Mouse (Mus musculus) hindbrain, embryonic 10.5 days (tissue): ENCODE data around the gene Fam160b1. TPM values are rescaled to one million over a fixed set of nuclear protein-coding genes. Genes with fewer than 3 reads are reported as not detected.
A peak's percentile ranks its signal among the peaks of the same experiment; 100 is the strongest.

Experiments
- DNase-seq: peaks from one replicate; pipeline ENCODE4 v3.0.0-alpha.2; 2017; ENCODE audit warnings: low spot score
- H3K27ac ChIP-seq: fragments of 300-500 bp; sonication (generic); 2 replicates; pipeline ENCODE4 v1.5.1; 2016; ENCODE audit warnings: mild to moderate bottlenecking, moderate library complexity
- H3K27me3 ChIP-seq: fragments of 300-500 bp; sonication (generic); 2 replicates; pipeline ENCODE4 v1.6.1; 2016; ENCODE audit warnings: mild to moderate bottlenecking; ENCODE audit not compliant: poor library complexity, insufficient read depth, severe bottlenecking
- H3K36me3 ChIP-seq: fragments of 300-500 bp; sonication (generic); 2 replicates; pipeline ENCODE4 v1.6.1; 2016; ENCODE audit warnings: mild to moderate bottlenecking, moderate library complexity
- H3K4me1 ChIP-seq: fragments of 300-500 bp; sonication (generic); replicated peaks from 2 replicates; pipeline ENCODE4 v1.6.1; 2016; ENCODE audit warnings: mild to moderate bottlenecking
- H3K4me3 ChIP-seq: fragments of 300-500 bp; sonication (generic); 2 replicates; pipeline ENCODE4 v1.5.1; 2016; ENCODE audit warnings: mild to moderate bottlenecking, moderate library complexity
- H3K9me3 ChIP-seq: fragments of 300-500 bp; sonication (generic); 2 replicates; pipeline ENCODE4 v1.6.1; 2016; ENCODE audit warnings: mild to moderate bottlenecking, moderate library complexity
- WGBS: fragments of 180-500 bp; shearing (Covaris S2); methylation state at CpG from one replicate; pipeline ENCODE4 v1.1.7; 2016; 5-methylcytosine and 5-hydroxymethylcytosine counted together
- polyA plus RNA-seq: library from polyadenylated mRNA; unstranded; fragments of >200 nt; fragmentation: Nextera tagmentation; extraction: Ambion mirVana; gene quantifications from 2 replicates; pipeline ENCODE4 v1.2.1, GENCODE M21; 2016

Fam160b1 gene
- polyA plus RNA-seq, 1 experiment from 2014 or later: 12.8 TPM

- no peaks in the 10 kb centered on the region for H3K9me3 ChIP-seq
- 79% methylated on average over 6 of the region's 6 CpGs for WGBS
- H3K27me3 ChIP-seq: no peaks in the 10 kb centered on the region
- no peak for DNase-seq
- no peaks in the 10 kb centered on the region for H3K4me1 ChIP-seq
- H3K36me3 ChIP-seq: peaks cover 34% of the 10 kb centered on the region
- no peak overlapping the region for H3K4me3 ChIP-seq
- no peak overlapping the region for H3K27ac ChIP-seq
Observed at GRCm38 (mm10) chr19:57393357-57393957, 33.0 kb downstream of the Fam160b1 start.

GRCm38 (mm10) chr19:57396609-57397008 lies 36.1 kb downstream of the Fam160b1 start:
- no peak overlapping the region for H3K27ac ChIP-seq
- H3K4me3 ChIP-seq: no peak overlapping the region
- H3K4me1 ChIP-seq: no peaks in the 10 kb centered on the region
- WGBS: 80% methylated on average over 7 of the region's 7 CpGs
- no peak for DNase-seq
- no peaks in the 10 kb centered on the region for H3K9me3 ChIP-seq
- H3K27me3 ChIP-seq: no peaks in the 10 kb centered on the region
- H3K36me3 ChIP-seq: peaks cover 3% of the 10 kb centered on the region; the same call in 1 of the 2 replicates

- no peak for DNase-seq
- 78% methylated on average over 6 of the region's 6 CpGs for WGBS
- no peak overlapping the region for H3K27ac ChIP-seq
Observed at GRCm38 (mm10) chr19:57402364-57402763, 41.9 kb downstream of the Fam160b1 start.

GRCm38 (mm10) chr19:57403700-57404501 lies 43.4 kb downstream of the Fam160b1 start:
- WGBS: 16% methylated on average over 24 of the region's 24 CpGs
- Histone ChIP-seq H3K27me3 (no peaks in the 10 kb centered on the region), H3K27ac (no peak overlapping the region), H3K4me1 (peaks cover 11% of the 10 kb centered on the region), H3K4me3 (peak overlapping the region; percentile 43), H3K36me3 (no peaks in the 10 kb centered on the region), H3K9me3 (no peaks in the 10 kb centered on the region)
- peak; percentile 93 for DNase-seq

More at GRCm38 (mm10) chr19:57402364-57402763, 41.9 kb downstream of the Fam160b1 start:
- Histone ChIP-seq H3K36me3 (no peaks in the 10 kb centered on the region), H3K4me1 (peaks cover 11% of the 10 kb centered on the region), H3K9me3 (no peaks in the 10 kb centered on the region), H3K4me3 (no peak overlapping the region), H3K27me3 (no peaks in the 10 kb centered on the region)

GRCm38 (mm10) chr19:57404502-57404848 lies 44.0 kb downstream of the Fam160b1 start:
- Histone ChIP-seq H3K4me3 (peak overlapping the region; percentile 43), H3K27ac (peak overlapping the region; percentile 62; the same call in 1 of the 2 replicates), H3K4me1 (peaks cover 11% of the 10 kb centered on the region), H3K27me3 (no peaks in the 10 kb centered on the region), H3K9me3 (no peaks in the 10 kb centered on the region), H3K36me3 (no peaks in the 10 kb centered on the region)
- DNase-seq: no peak
- 5% methylated on average over 9 of the region's 9 CpGs for WGBS

- no peak overlapping the region for H3K27ac ChIP-seq
- no peaks in the 10 kb centered on the region for H3K27me3 ChIP-seq
- H3K4me3 ChIP-seq: no peak overlapping the region
- no peaks in the 10 kb centered on the region for H3K36me3 ChIP-seq
- H3K9me3 ChIP-seq: no peaks in the 10 kb centered on the region
- 94% methylated on average over 1 of the region's 1 CpGs for WGBS
- DNase-seq: no peak
- peaks cover 26% of the 10 kb centered on the region for H3K4me1 ChIP-seq
Observed at GRCm38 (mm10) chr19:57407947-57408346, 47.5 kb downstream of the Fam160b1 start.

GRCm38 (mm10) chr19:57411375-57412196 lies 51.1 kb downstream of the Fam160b1 start:
- Histone ChIP-seq H3K36me3 (no peaks in the 10 kb centered on the region), H3K27me3 (no peaks in the 10 kb centered on the region), H3K9me3 (no peaks in the 10 kb centered on the region), H3K27ac (peak overlapping the region; percentile 72), H3K4me1 (peaks cover 14% of the 10 kb centered on the region), H3K4me3 (peak overlapping the region; percentile 6; the same call in 1 of the 2 replicates)
- peak; percentile 44 for DNase-seq
- WGBS: 44% methylated on average over 29 of the region's 29 CpGs

- WGBS: 82% methylated on average over 3 of the region's 3 CpGs
- H3K36me3 ChIP-seq: no peaks in the 10 kb centered on the region
- H3K4me3 ChIP-seq: no peak overlapping the region
- H3K9me3 ChIP-seq: no peaks in the 10 kb centered on the region
- no peaks in the 10 kb centered on the region for H3K27me3 ChIP-seq
- DNase-seq: no peak
- H3K4me1 ChIP-seq: peaks cover 21% of the 10 kb centered on the region
- no peak overlapping the region for H3K27ac ChIP-seq
Observed at GRCm38 (mm10) chr19:57413170-57413569, 52.7 kb downstream of the Fam160b1 start.

GRCm38 (mm10) chr19:57413918-57414317 lies 53.4 kb downstream of the Fam160b1 start:
- DNase-seq: no peak
- Histone ChIP-seq H3K4me3 (no peak overlapping the region), H3K36me3 (no peaks in the 10 kb centered on the region), H3K9me3 (no peaks in the 10 kb centered on the region), H3K4me1 (peaks cover 28% of the 10 kb centered on the region), H3K27ac (no peak overlapping the region), H3K27me3 (no peaks in the 10 kb centered on the region)
- WGBS: 82% methylated on average over 6 of the region's 6 CpGs

- WGBS: 92% methylated on average over 8 of the region's 8 CpGs
- no peaks in the 10 kb centered on the region for H3K27me3 ChIP-seq
Observed at GRCm38 (mm10) chr19:57415031-57415807, 54.7 kb downstream of the Fam160b1 start.

GRCm38 (mm10) chr19:57417800-57418580 lies 57.5 kb downstream of the Fam160b1 start:
- peak overlapping the region; percentile 60; the same call in 1 of the 2 replicates for H3K27ac ChIP-seq
- peak overlapping the region; percentile 38 for H3K4me3 ChIP-seq
- DNase-seq: peak; percentile 39
- WGBS: 19% methylated on average over 16 of the region's 17 CpGs
- H3K27me3 ChIP-seq: no peaks in the 10 kb centered on the region
- H3K9me3 ChIP-seq: no peaks in the 10 kb centered on the region
- H3K4me1 ChIP-seq: peaks cover 13% of the 10 kb centered on the region
- no peaks in the 10 kb centered on the region for H3K36me3 ChIP-seq

More at GRCm38 (mm10) chr19:57415031-57415807, 54.7 kb downstream of the Fam160b1 start:
- no peak overlapping the region for H3K4me3 ChIP-seq
- H3K4me1 ChIP-seq: peaks cover 28% of the 10 kb centered on the region
- no peak overlapping the region for H3K27ac ChIP-seq
- H3K9me3 ChIP-seq: no peaks in the 10 kb centered on the region
- H3K36me3 ChIP-seq: no peaks in the 10 kb centered on the region
- no peak for DNase-seq
